Mouse (Mus musculus): Measurements from ENCODE around the gene Tbrg4.

- TF ChIP-seq CTCF (IDR thresholded peaks at IDR 0.05; ENCODE audit: low read depth, low read length) (no peak), POLR2A (IDR thresholded peaks at IDR 0.05; ENCODE audit: extremely low read depth, insufficient read depth, low read length) (no peak)
Measured at GRCm38 (mm10) chr11:6581560-6581959, 44.3 kb downstream of the Tbrg4 start.

Measured in liver, adult 2 months (tissue).